Mouse (Mus musculus) hindbrain, embryonic 11.5 days (tissue): ENCODE data around the gene Mtcl1. TPM values are rescaled to one million over a fixed set of nuclear protein-coding genes. Genes with fewer than 3 reads are reported as not detected.

ENCODE experiments used
- ATAC-seq: fragments of 200-750 bp; cut with Nextera tagmentation; 2 replicates; pipeline ENCODE4 v1.8.0; 2017; ENCODE audit warnings: mild to moderate bottlenecking, moderate TSS enrichment, moderate library complexity; ENCODE audit not compliant: low FRiP score
- DNase-seq: peaks from one replicate; pipeline ENCODE4 v3.0.0-alpha.2; 2015; ENCODE audit warnings: low spot score
- H3K27ac ChIP-seq: fragments of 300-500 bp; sonication (generic); 2 replicates; pipeline ENCODE4 v1.5.1; 2014; ENCODE audit warnings: mild to moderate bottlenecking, low read depth, low read length
- H3K27me3 ChIP-seq: fragments of 300-500 bp; sonication (generic); 2 replicates; pipeline ENCODE4 v1.6.1; 2014; ENCODE audit warnings: mild to moderate bottlenecking, low read length, moderate library complexity, mixed read lengths; ENCODE audit not compliant: control insufficient read depth, insufficient read depth
- H3K36me3 ChIP-seq: fragments of 300-500 bp; sonication (generic); 2 replicates; pipeline ENCODE4 v1.6.1; 2014; ENCODE audit warnings: mild to moderate bottlenecking, low read length, moderate library complexity, mixed read lengths; ENCODE audit not compliant: control insufficient read depth, insufficient read depth
- H3K4me1 ChIP-seq: fragments of 300-500 bp; sonication (generic); replicated peaks from 2 replicates; pipeline ENCODE4 v1.6.1; 2014; ENCODE audit warnings: low read length, mixed read lengths; ENCODE audit not compliant: control insufficient read depth, insufficient read depth
- H3K4me2 ChIP-seq: fragments of 300-500 bp; sonication (generic); replicated peaks from 2 replicates; pipeline ENCODE4 v1.6.1; 2014; ENCODE audit warnings: mild to moderate bottlenecking, low read depth, low read length
- H3K4me3 ChIP-seq: fragments of 300-500 bp; sonication (generic); 2 replicates; pipeline ENCODE4 v1.5.1; 2014; ENCODE audit warnings: low read depth, low read length
- H3K9ac ChIP-seq: fragments of 300-500 bp; sonication (generic); 2 replicates; pipeline ENCODE4 v1.6.1; 2014; ENCODE audit warnings: low read depth, low read length
- H3K9me3 ChIP-seq: fragments of 300-500 bp; sonication (generic); 2 replicates; pipeline ENCODE4 v1.6.1; 2016; ENCODE audit warnings: low read length; ENCODE audit not compliant: control insufficient read depth
- WGBS: fragments of 180-500 bp; shearing (Covaris S2); extraction: QIAGEN DNeasy Blood & Tissue Kit; methylation state at CpG from one replicate; pipeline ENCODE4 v1.1.7; 2014; 5-methylcytosine and 5-hydroxymethylcytosine counted together
- polyA plus RNA-seq: library from polyadenylated mRNA; unstranded; fragments of >200 nt; fragmentation: Nextera tagmentation; extraction: Ambion mirVana; gene quantifications from 2 replicates; pipeline ENCODE4 v1.2.1, GENCODE M21; 2014

The Mtcl1 gene
- polyA plus RNA-seq, 1 experiment from 2014 or later: 59.8 TPM

GRCm38 (mm10) chr17:66417748-66418147, 31.8 kb downstream of the Mtcl1 start:
- WGBS: 61% methylated on average over 4 of the region's 4 CpGs
- H3K4me3 ChIP-seq: no peak overlapping the region
- ATAC-seq: no peak
- no peak overlapping the region for H3K9ac ChIP-seq
- H3K9me3 ChIP-seq: no peaks in the 10 kb centered on the region
- H3K27me3 ChIP-seq: no peaks in the 10 kb centered on the region
- no peak for DNase-seq
- no peaks in the 10 kb centered on the region for H3K36me3 ChIP-seq
- H3K27ac ChIP-seq: peak overlapping the region; percentile 79
- peaks cover 14% of the 10 kb centered on the region for H3K4me1 ChIP-seq
- H3K4me2 ChIP-seq: no peak overlapping the region

GRCm38 (mm10) chr17:66417329-66417728, 32.2 kb downstream of the Mtcl1 start:
- Histone ChIP-seq H3K9ac (0 out of 2 replicates have a peak overlapping the region, but pooled peaks have one; percentile 15), H3K4me2 (peak overlapping the region; percentile 33), H3K27me3 (no peaks in the 10 kb centered on the region), H3K4me3 (no peak overlapping the region), H3K36me3 (no peaks in the 10 kb centered on the region), H3K4me1 (peaks cover 18% of the 10 kb centered on the region), H3K9me3 (no peaks in the 10 kb centered on the region), H3K27ac (peak overlapping the region; percentile 79)
- no peak for DNase-seq
- ATAC-seq: peak; percentile 29
- 56% methylated on average over 5 of the region's 5 CpGs for WGBS

- WGBS: 33% methylated on average over 14 of the region's 14 CpGs
- peaks cover 22% of the 10 kb centered on the region for H3K4me1 ChIP-seq
- peak; percentile 55 for ATAC-seq
- no peaks in the 10 kb centered on the region for H3K27me3 ChIP-seq
- no peaks in the 10 kb centered on the region for H3K36me3 ChIP-seq
- H3K9me3 ChIP-seq: no peaks in the 10 kb centered on the region
- no peak overlapping the region for H3K9ac ChIP-seq
- H3K27ac ChIP-seq: peak overlapping the region; percentile 79
- no peak for DNase-seq
- H3K4me3 ChIP-seq: no peak overlapping the region
- peak overlapping the region; percentile 33 for H3K4me2 ChIP-seq
Observed at GRCm38 (mm10) chr17:66416841-66417313, 32.7 kb downstream of the Mtcl1 start.

- H3K9ac ChIP-seq: no peak overlapping the region
- no peak overlapping the region for H3K4me3 ChIP-seq
- peak overlapping the region; percentile 79 for H3K27ac ChIP-seq
- no peaks in the 10 kb centered on the region for H3K36me3 ChIP-seq
- no peak for DNase-seq
- H3K27me3 ChIP-seq: no peaks in the 10 kb centered on the region
- H3K4me2 ChIP-seq: peak overlapping the region; percentile 33
- 0 out of 2 replicates have a peak, but pooled peaks have one; percentile 5 for ATAC-seq
- H3K9me3 ChIP-seq: no peaks in the 10 kb centered on the region
- H3K4me1 ChIP-seq: peaks cover 22% of the 10 kb centered on the region
- WGBS: 50% methylated on average over 7 of the region's 7 CpGs
Observed at GRCm38 (mm10) chr17:66416436-66416835, 33.1 kb downstream of the Mtcl1 start.

- WGBS: 83% methylated on average over 1 of the region's 1 CpGs
- Histone ChIP-seq H3K27ac (peak overlapping the region; percentile 60), H3K4me1 (peaks cover 25% of the 10 kb centered on the region)
Observed at GRCm38 (mm10) chr17:66414331-66414730, 35.2 kb downstream of the Mtcl1 start.

GRCm38 (mm10) chr17:66412155-66412970, 37.2 kb downstream of the Mtcl1 start:
- 9% methylated on average over 12 of the region's 12 CpGs for WGBS
- H3K9ac ChIP-seq: no peak overlapping the region
- no peak overlapping the region; the same call in 1 of the 2 replicates for H3K4me2 ChIP-seq
- H3K9me3 ChIP-seq: no peaks in the 10 kb centered on the region
- H3K27me3 ChIP-seq: no peaks in the 10 kb centered on the region
- H3K4me1 ChIP-seq: peaks cover 20% of the 10 kb centered on the region
- DNase-seq: peak; percentile 78
- no peaks in the 10 kb centered on the region for H3K36me3 ChIP-seq
- ATAC-seq: peak; percentile 86
- H3K27ac ChIP-seq: peak overlapping the region; percentile 84
- H3K4me3 ChIP-seq: no peak overlapping the region

More at GRCm38 (mm10) chr17:66414331-66414730, 35.2 kb downstream of the Mtcl1 start:
- Histone ChIP-seq H3K4me2 (no peak overlapping the region), H3K4me3 (no peak overlapping the region), H3K27me3 (no peaks in the 10 kb centered on the region), H3K9me3 (no peaks in the 10 kb centered on the region), H3K36me3 (no peaks in the 10 kb centered on the region), H3K9ac (no peak overlapping the region)
- ATAC-seq (no peak), DNase-seq (no peak)

- Histone ChIP-seq H3K9ac (no peak overlapping the region), H3K36me3 (no peaks in the 10 kb centered on the region), H3K9me3 (no peaks in the 10 kb centered on the region), H3K27ac (no peak overlapping the region), H3K4me1 (peaks cover 25% of the 10 kb centered on the region), H3K27me3 (no peaks in the 10 kb centered on the region), H3K4me3 (no peak overlapping the region), H3K4me2 (no peak overlapping the region)
- ATAC-seq: no peak
- no peak for DNase-seq
- WGBS: 84% methylated on average over 11 of the region's 11 CpGs
Observed at GRCm38 (mm10) chr17:66410884-66411426, 38.6 kb downstream of the Mtcl1 start.

- no peak overlapping the region for H3K9ac ChIP-seq
- ATAC-seq (no peak), DNase-seq (no peak)
- H3K4me3 ChIP-seq: no peak overlapping the region
- no peak overlapping the region for H3K27ac ChIP-seq
- H3K36me3 ChIP-seq: no peaks in the 10 kb centered on the region
- H3K9me3 ChIP-seq: no peaks in the 10 kb centered on the region
- no peak overlapping the region for H3K4me2 ChIP-seq
- peaks cover 33% of the 10 kb centered on the region for H3K4me1 ChIP-seq
- H3K27me3 ChIP-seq: no peaks in the 10 kb centered on the region
- WGBS: 85% methylated on average over 9 of the region's 9 CpGs
Observed at GRCm38 (mm10) chr17:66409070-66409605, 40.4 kb downstream of the Mtcl1 start.
